Mouse (Mus musculus) liver, postnatal 0 days (tissue): Measurements from ENCODE around the gene Eaf2. TPM values are rescaled to one million over a fixed set of nuclear protein-coding genes. Genes with fewer than 3 reads are reported as not detected.

Experiments
- ATAC-seq: fragments of 200-750 bp; cut with Nextera tagmentation; 2 replicates; pipeline ENCODE4 v1.8.0; 2017; ENCODE audit warnings: mild to moderate bottlenecking, moderate library complexity
- DNase-seq: peaks from one replicate; pipeline ENCODE4 v3.0.0-alpha.2; 2016
- H3K27ac ChIP-seq: fragments of 300-500 bp; sonication (generic); 2 replicates; pipeline ENCODE4 v1.5.1; 2014; ENCODE audit warnings: antibody characterized with exemption, moderate library complexity, mild to moderate bottlenecking, low read depth
- H3K27me3 ChIP-seq: fragments of 300-500 bp; sonication (generic); 2 replicates; pipeline ENCODE4 v1.6.1; 2014; ENCODE audit warnings: low read length, control low read depth, mixed read lengths; ENCODE audit not compliant: insufficient read depth
- H3K36me3 ChIP-seq: fragments of 300-500 bp; sonication (generic); replicated peaks from 2 replicates; pipeline ENCODE4 v1.6.1; 2014; ENCODE audit warnings: mild to moderate bottlenecking, control low read depth, low read length, moderate library complexity, mixed read lengths; ENCODE audit not compliant: insufficient read depth
- H3K4me1 ChIP-seq: fragments of 300-500 bp; sonication (generic); 2 replicates; pipeline ENCODE4 v1.6.1; 2014; ENCODE audit warnings: antibody characterized with exemption, mild to moderate bottlenecking, control low read depth; ENCODE audit not compliant: insufficient read depth
- H3K4me2 ChIP-seq: fragments of 300-500 bp; sonication (generic); 2 replicates; pipeline ENCODE4 v1.6.1; 2014; ENCODE audit warnings: low read depth, mild to moderate bottlenecking, low read length, moderate library complexity, mixed read lengths
- H3K4me3 ChIP-seq: fragments of 300-500 bp; sonication (generic); 2 replicates; pipeline ENCODE4 v1.5.1; 2014; ENCODE audit warnings: low read depth, low read length
- H3K9ac ChIP-seq: fragments of 300-500 bp; sonication (generic); replicated peaks from 2 replicates; pipeline ENCODE4 v1.6.1; 2014; ENCODE audit warnings: mild to moderate bottlenecking, moderate library complexity
- H3K9me3 ChIP-seq: fragments of 300-500 bp; sonication (generic); 2 replicates; pipeline ENCODE4 v1.6.1; 2016; ENCODE audit warnings: mild to moderate bottlenecking, control low read depth, low read length, mixed read lengths
- CTCF ChIP-seq: sonication (generic); IDR thresholded peaks from 2 replicates; pipeline ENCODE4 v1.5.1; 2016; ENCODE audit warnings: antibody characterized with exemption, low read depth
- EP300 ChIP-seq: IDR thresholded peaks from 2 replicates; pipeline ENCODE4 v1.6.1; 2016; ENCODE audit warnings: antibody characterized with exemption, low read depth, mild to moderate bottlenecking
- WGBS: fragments of 180-500 bp; shearing (Covaris S2); extraction: QIAGEN DNeasy Blood & Tissue Kit; methylation state at CpG from one replicate; pipeline ENCODE4 v1.1.7; 2014; ENCODE audit not compliant: insufficient replicate concordance; 5-methylcytosine and 5-hydroxymethylcytosine counted together
- microRNA-seq: library from miRNA; unstranded; fragments of <30 nt; microRNA quantifications from one replicate; pipeline ENCODE4, GENCODE M21; 2016
- polyA plus RNA-seq: library from polyadenylated mRNA; unstranded; fragments of >200 nt; fragmentation: Nextera tagmentation; extraction: Ambion mirVana; gene quantifications from 2 replicates; pipeline ENCODE4 v1.2.1, GENCODE M21; 2015

Gene Eaf2
- polyA plus RNA-seq, 1 experiment from 2014 or later, result 0.70 TPM

DNA sequence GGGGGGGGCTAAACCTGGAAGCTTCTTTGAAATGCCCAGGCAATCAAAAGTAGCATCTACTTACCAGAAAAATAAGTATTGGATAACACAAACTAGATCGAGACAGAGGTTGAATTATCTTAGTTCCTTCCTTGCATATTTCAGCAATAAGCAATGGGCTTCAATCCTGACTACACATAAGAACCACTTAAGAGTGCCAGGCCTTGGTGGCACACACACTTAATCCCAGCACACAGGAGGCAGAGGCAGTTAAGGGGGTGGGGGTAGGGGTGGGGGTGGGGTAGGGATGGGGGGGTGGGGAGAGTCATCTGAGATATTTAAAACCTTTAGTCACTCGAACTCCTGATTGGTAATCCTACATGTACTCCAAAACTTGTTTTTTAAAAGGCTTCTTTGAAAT lies 103.6 kb downstream of the Eaf2 start:
- H3K36me3 ChIP-seq, result no peaks in the 10 kb centered on the region
- H3K4me2 ChIP-seq, result no peak overlapping the region
- no peak overlapping the region for H3K4me3 ChIP-seq
- ATAC-seq (no peak), DNase-seq (no peak)
- TF ChIP-seq EP300 (no peak), CTCF (no peak)
- H3K9me3 ChIP-seq, result no peaks in the 10 kb centered on the region
- no peaks in the 10 kb centered on the region for H3K27me3 ChIP-seq
- no peak overlapping the region for H3K9ac ChIP-seq
- no peak overlapping the region for H3K27ac ChIP-seq
- H3K4me1 ChIP-seq, result no peaks in the 10 kb centered on the region
- 81% methylated on average over 2 of the region's 2 CpGs for WGBS

DNA sequence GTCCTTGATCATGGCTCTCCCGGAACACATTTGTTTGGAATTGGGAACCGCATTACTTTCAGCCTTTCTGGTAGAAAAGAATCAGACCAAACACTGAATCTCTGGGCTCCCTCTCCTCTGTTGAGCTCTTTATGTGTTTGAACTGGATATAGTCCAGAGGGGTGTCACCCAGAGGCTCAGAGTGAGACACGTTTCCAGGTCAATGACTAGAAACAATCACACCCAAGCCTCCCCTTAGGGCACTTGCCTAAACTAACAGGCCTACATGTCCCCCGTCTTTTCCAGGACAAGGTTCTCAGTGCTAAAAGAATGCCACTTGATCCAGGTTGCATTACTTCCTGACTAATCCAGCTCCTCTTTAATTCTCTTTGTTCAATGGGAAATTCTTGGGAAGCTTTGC lies 104.0 kb downstream of the Eaf2 start:
- no peaks in the 10 kb centered on the region for H3K36me3 ChIP-seq
- H3K27me3 ChIP-seq, result no peaks in the 10 kb centered on the region
- no peak overlapping the region for H3K4me2 ChIP-seq
- H3K4me1 ChIP-seq, result no peaks in the 10 kb centered on the region
- ATAC-seq (peak; percentile 58), DNase-seq (no peak)
- WGBS, result 74% methylated on average over 4 of the region's 4 CpGs
- H3K27ac ChIP-seq, result no peak overlapping the region
- no peak overlapping the region for H3K4me3 ChIP-seq
- no peak overlapping the region for H3K9ac ChIP-seq
- TF ChIP-seq CTCF (no peak), EP300 (no peak)
- H3K9me3 ChIP-seq, result no peaks in the 10 kb centered on the region

DNA sequence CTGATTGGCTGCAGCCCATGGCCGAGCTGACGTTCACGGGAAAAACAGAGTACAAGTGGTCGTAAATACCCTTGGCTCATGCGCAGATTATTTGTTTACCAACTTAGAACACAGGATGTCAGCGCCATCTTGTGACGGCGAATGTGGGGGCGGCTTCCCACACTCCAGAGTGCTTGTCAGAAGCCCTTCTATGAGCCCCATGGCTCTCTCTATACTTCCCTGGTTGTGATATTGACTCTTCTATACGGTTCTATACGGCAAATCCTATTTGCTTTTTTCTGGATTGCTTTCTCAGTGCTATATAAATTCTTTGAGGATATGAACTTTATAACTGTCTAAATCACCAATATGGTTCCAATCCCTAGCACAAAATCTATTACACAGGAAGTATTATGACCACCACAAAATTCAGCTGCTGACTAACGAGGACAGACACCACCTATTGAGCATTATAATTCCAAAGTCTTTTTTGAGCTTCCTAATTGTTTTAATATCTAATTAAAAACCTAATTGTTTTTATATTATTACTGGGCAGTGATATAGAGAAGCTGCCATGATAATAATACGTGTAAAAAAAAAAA lies 104.5 kb downstream of the Eaf2 start:
- peak; percentile 72 for ATAC-seq
- no peaks in the 10 kb centered on the region for H3K4me1 ChIP-seq
- H3K27ac ChIP-seq, result no peak overlapping the region
- H3K9ac ChIP-seq, result no peak overlapping the region
- no peak for DNase-seq
- TF ChIP-seq CTCF, result no peak
- TF ChIP-seq EP300, result no peak
- H3K4me3 ChIP-seq, result no peak overlapping the region
- H3K4me2 ChIP-seq, result 0 out of 2 replicates have a peak overlapping the region, but pooled peaks have one; percentile 19
- H3K27me3 ChIP-seq, result no peaks in the 10 kb centered on the region
- no peaks in the 10 kb centered on the region for H3K36me3 ChIP-seq
- H3K9me3 ChIP-seq, result no peaks in the 10 kb centered on the region
- 71% methylated on average over 8 of the region's 13 CpGs for WGBS

DNA sequence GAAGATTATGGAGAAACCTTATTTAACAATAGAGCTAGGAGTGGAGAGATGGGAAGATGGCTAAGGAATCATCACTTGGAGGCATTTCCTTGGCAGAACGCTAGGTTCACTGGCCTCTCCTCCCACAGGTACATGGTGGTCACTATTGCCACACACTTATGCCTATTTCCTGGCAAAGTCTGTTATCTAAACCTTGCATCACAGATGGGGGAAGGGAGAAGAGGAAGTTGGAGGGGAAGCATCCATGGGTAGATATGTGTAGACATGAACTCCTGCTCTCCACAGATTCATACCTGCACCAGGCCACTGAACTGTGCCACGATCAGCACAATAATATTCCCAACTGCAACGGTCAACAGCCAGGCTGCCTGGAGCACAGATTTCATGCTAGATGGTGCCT lies 122.8 kb downstream of the Eaf2 start:
- Histone ChIP-seq H3K9me3 (no peaks in the 10 kb centered on the region), H3K36me3 (0 out of 2 replicates have a peak, but pooled peaks cover 2% of the 10 kb centered on the region), H3K27ac (no peak overlapping the region), H3K27me3 (no peaks in the 10 kb centered on the region), H3K9ac (no peak overlapping the region), H3K4me2 (no peak overlapping the region), H3K4me1 (no peaks in the 10 kb centered on the region), H3K4me3 (no peak overlapping the region)
- TF ChIP-seq EP300 (no peak), CTCF (no peak)
- DNase-seq (no peak), ATAC-seq (no peak)
- WGBS, result 58% methylated on average over 3 of the region's 3 CpGs

DNA sequence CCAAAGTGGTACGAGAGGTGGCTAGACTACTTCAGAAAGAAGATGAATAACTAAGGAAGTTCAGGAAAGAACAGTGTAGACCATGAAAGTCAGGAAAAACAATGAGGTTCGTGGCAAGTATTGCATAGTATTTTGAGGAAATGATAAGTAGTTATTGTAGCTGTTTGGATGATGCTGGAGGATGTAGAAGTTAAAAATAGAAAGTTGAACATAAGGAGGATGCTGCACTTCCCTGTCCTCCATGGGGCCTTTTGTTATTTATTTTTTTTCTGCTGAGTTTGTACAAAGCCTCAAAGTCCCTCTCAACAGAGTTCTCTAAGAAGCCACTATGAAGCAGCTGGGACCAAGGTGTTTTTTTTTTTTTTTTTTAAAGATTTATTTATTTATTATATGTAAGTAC lies 127.0 kb downstream of the Eaf2 start:
- WGBS, result 39% methylated on average over 2 of the region's 2 CpGs
- H3K9ac ChIP-seq, result no peak overlapping the region
- no peak overlapping the region for H3K4me2 ChIP-seq
- TF ChIP-seq CTCF (no peak), EP300 (no peak)
- H3K4me1 ChIP-seq, result no peaks in the 10 kb centered on the region
- no peaks in the 10 kb centered on the region for H3K27me3 ChIP-seq
- DNase-seq (no peak), ATAC-seq (no peak)
- no peak overlapping the region for H3K27ac ChIP-seq
- H3K9me3 ChIP-seq, result no peaks in the 10 kb centered on the region
- no peak overlapping the region for H3K4me3 ChIP-seq
- no peaks in the 10 kb centered on the region for H3K36me3 ChIP-seq

DNA sequence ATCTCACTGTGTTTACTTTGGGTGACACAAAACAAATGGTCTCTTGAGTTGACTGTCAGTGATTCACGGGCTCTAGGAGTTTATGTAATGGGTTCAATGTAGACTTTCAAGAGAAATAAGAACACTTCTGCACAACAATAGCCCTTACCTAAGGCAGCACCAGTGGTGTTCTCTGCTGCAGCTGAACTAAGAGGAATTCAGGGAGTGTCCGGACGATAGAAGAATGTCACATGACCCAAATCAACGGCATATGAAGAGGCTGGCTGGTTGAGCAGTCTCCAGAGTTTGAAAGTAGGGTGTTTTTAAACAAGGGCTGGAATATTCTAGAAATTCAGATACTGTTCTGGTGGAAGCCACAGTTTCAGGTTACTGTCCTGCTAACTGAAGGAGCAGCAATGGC lies 127.7 kb downstream of the Eaf2 start:
- TF ChIP-seq CTCF (no peak), EP300 (no peak)
- Histone ChIP-seq H3K27ac (no peak overlapping the region), H3K9me3 (no peaks in the 10 kb centered on the region), H3K36me3 (no peaks in the 10 kb centered on the region), H3K27me3 (no peaks in the 10 kb centered on the region), H3K4me3 (no peak overlapping the region), H3K9ac (no peak overlapping the region), H3K4me2 (no peak overlapping the region), H3K4me1 (no peaks in the 10 kb centered on the region)
- 67% methylated on average over 4 of the region's 4 CpGs for WGBS
- no peak for DNase-seq
- no peak for ATAC-seq

DNA sequence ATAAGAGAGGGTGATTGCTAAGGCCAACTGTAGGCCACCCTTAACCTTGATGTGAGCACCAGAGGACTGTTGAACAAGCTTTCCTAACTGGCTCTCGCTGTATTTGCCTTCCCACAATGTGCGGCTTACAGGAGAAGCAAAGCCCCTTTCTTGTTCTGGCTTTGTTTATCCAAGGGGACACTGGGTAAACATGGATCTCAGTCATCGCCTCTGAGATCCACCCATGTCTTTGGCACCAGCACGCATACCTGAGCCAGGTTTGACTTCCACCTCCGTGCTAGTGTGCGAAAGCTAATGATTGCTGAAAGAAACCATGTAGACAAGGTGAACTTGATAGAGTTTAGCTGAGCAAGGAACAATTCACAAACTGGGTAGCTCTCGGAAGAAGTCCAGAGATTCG lies 131.2 kb downstream of the Eaf2 start:
- Histone ChIP-seq H3K4me2 (no peak overlapping the region), H3K27ac (no peak overlapping the region), H3K27me3 (no peaks in the 10 kb centered on the region), H3K9me3 (no peaks in the 10 kb centered on the region), H3K4me1 (no peaks in the 10 kb centered on the region), H3K9ac (no peak overlapping the region), H3K4me3 (no peak overlapping the region), H3K36me3 (no peaks in the 10 kb centered on the region)
- TF ChIP-seq CTCF (no peak), EP300 (no peak)
- DNase-seq, result no peak
- 62% methylated on average over 8 of the region's 8 CpGs for WGBS
- ATAC-seq, result no peak

Small RNAs within 50 kb of the gene (microRNA-seq; reads per million reads assigned to microRNA genes)
- gene Gm22617, result not detected

Other genes with a start within 250 kb of the Eaf2 start
- gene Cd86, start 208.9 kb downstream of the Eaf2 start, polyA plus RNA-seq, result 7.7 and 9.3 TPM in 2 replicates
- gene Ildr1, start 181.0 kb downstream of the Eaf2 start, polyA plus RNA-seq, result 0.19 and 0.30 TPM in 2 replicates
- 0.20 and 1.8 TPM in 2 replicates for gene Slc15a2, start 90.0 kb downstream of the Eaf2 start, polyA plus RNA-seq
- gene Iqcb1, start 46.6 kb downstream of the Eaf2 start, polyA plus RNA-seq, result 6.8 and 7.8 TPM in 2 replicates
- 38.7 and 42.2 TPM in 2 replicates for gene Golgb1, start 137 bp upstream of the Eaf2 start, polyA plus RNA-seq
- gene Hcls1, start 60.0 kb upstream of the Eaf2 start, polyA plus RNA-seq, result 17.7 and 18.4 TPM in 2 replicates
- 0.06 TPM in 1 of 2 replicates, not detected in the other for gene Fbxo40, start 115.5 kb upstream of the Eaf2 start, polyA plus RNA-seq
- 2.3 and 2.7 TPM in 2 replicates for gene Polq, start 136.8 kb upstream of the Eaf2 start, polyA plus RNA-seq